Mouse (Mus musculus): ENCODE measurements at regions not wholly inside any gene's neighbourhood (a gene's known extent, or its start where the extent isn't known, plus 50 kb on each side); places are given as distances from the start of the nearest gene placed in this dataset.

GRCm38 (mm10) chr6:117426363-117426762, 258.0 kb downstream of the Cxcl12 start:
- H3K36me3 ChIP-seq (replicated peaks in 1 of 2; ENCODE audit: control insufficient read depth in 1 of 2, insufficient read depth in 1 of 2, low read length in 1 of 2) = no peaks in the 10 kb centered on the region
- DNase-seq (ENCODE audit: extremely low read depth) = no peak
- H3K27ac ChIP-seq (ENCODE audit: insufficient read depth, low read depth) = no peak overlapping the region
- H3K4me1 ChIP-seq (ENCODE audit: control insufficient read depth in 1 of 2, insufficient read depth in 2 of 2) = peaks cover 6 to 13% of the 10 kb centered on the region in 2 experiments
- no peaks in the 10 kb centered on the region for H3K79me2 ChIP-seq (replicated peaks; ENCODE audit: control insufficient read depth, extremely low read depth, insufficient read depth, poor library complexity, severe bottlenecking)
- no peak overlapping the region for H3K9ac ChIP-seq (ENCODE audit: insufficient read depth, low read depth)
- TF ChIP-seq USF2 (conservative IDR thresholded peaks at IDR 0.05; ENCODE audit: low read depth, low read length) (no peak), TBP (conservative IDR thresholded peaks at IDR 0.05; ENCODE audit: low read depth, low read length) (no peak), TCF12 (IDR thresholded peaks at IDR 0.05; ENCODE audit: low read depth, low read length) (no peak), CHD1 (IDR thresholded peaks at IDR 0.05; ENCODE audit: low read depth, low read length) (no peak), ZMIZ1 (IDR thresholded peaks at IDR 0.05; ENCODE audit: low read depth, low read length) (no peak), ZC3H11A (IDR thresholded peaks at IDR 0.05; ENCODE audit: low read depth, low read length) (no peak), MAX (IDR thresholded peaks at IDR 0.05; ENCODE audit: low read length) (no peak), NELFE (IDR thresholded peaks at IDR 0.05; ENCODE audit: low read depth, low read length) (no peak), JUN (IDR thresholded peaks at IDR 0.05; ENCODE audit: insufficient read depth, low read depth, low read length) (no peak), ETS1 (conservative IDR thresholded peaks at IDR 0.05; ENCODE audit: low read depth, low read length) (no peak), POLR2AphosphoS2 (IDR thresholded peaks at IDR 0.05; ENCODE audit: low read depth, low read length) (no peak), CHD2 (IDR thresholded peaks at IDR 0.05; ENCODE audit: low read length) (no peak), BHLHE40 (IDR thresholded peaks at IDR 0.05; ENCODE audit: low read depth, low read length) (no peak), SMC3 (IDR thresholded peaks at IDR 0.05; ENCODE audit: low read depth, low read length) (no peak), MEF2A (IDR thresholded peaks at IDR 0.05; ENCODE audit: borderline replicate concordance, low read depth, low read length) (no peak)
- peaks cover 73% of the 10 kb centered on the region for H3K27me3 ChIP-seq (replicated peaks)
- no peaks in the 10 kb centered on the region for H3K9me3 ChIP-seq (replicated peaks; ENCODE audit: low read length)
- dilution Hi-C loops (cut with MboI; ENCODE audit: extremely low pct_ligation_motif_present, extremely low pct_unique_long_range_greater_than_20kb, low sequenced_read_pairs) = no loop called here
- in situ Hi-C loops (cut with MboI; ENCODE audit: low pct_ligation_motif_present, low pct_unique_long_range_greater_than_20kb, low sequenced_read_pairs) = no loop called here
- no peak overlapping the region for H3K4me3 ChIP-seq (replicated peaks in 1 of 3; ENCODE audit: low read depth in 2 of 3, low read length in 2 of 3, poor library complexity in 1 of 3)
- H3K4me2 ChIP-seq (ENCODE audit: insufficient read depth, low read depth, poor library complexity, severe bottlenecking) = no peak overlapping the region

GRCm38 (mm10) chr6:117427351-117428142, 259.2 kb downstream of the Cxcl12 start:
- DNase-seq (ENCODE audit: extremely low read depth) = no peak
- Histone ChIP-seq H3K9ac (ENCODE audit: insufficient read depth, low read depth) (no peak overlapping the region), H3K4me3 (replicated peaks in 1 of 3; ENCODE audit: low read depth in 2 of 3, low read length in 2 of 3, poor library complexity in 1 of 3) (no peak overlapping the region), H3K9me3 (replicated peaks; ENCODE audit: low read length) (no peaks in the 10 kb centered on the region), H3K27me3 (replicated peaks) (peaks cover 65% of the 10 kb centered on the region), H3K4me2 (ENCODE audit: insufficient read depth, low read depth, poor library complexity, severe bottlenecking) (no peak overlapping the region), H3K4me1 (ENCODE audit: control insufficient read depth in 1 of 2, insufficient read depth in 2 of 2) (peaks cover 11 to 22% of the 10 kb centered on the region in 2 experiments), H3K27ac (ENCODE audit: insufficient read depth, low read depth) (no peak overlapping the region), H3K36me3 (replicated peaks in 1 of 2; ENCODE audit: control insufficient read depth in 1 of 2, insufficient read depth in 1 of 2, low read length in 1 of 2) (no peaks in the 10 kb centered on the region), H3K79me2 (replicated peaks; ENCODE audit: control insufficient read depth, extremely low read depth, insufficient read depth, poor library complexity, severe bottlenecking) (no peaks in the 10 kb centered on the region)
- in situ Hi-C loops (cut with MboI; ENCODE audit: low pct_ligation_motif_present, low pct_unique_long_range_greater_than_20kb, low sequenced_read_pairs) (no loop called here), dilution Hi-C loops (cut with MboI; ENCODE audit: extremely low pct_ligation_motif_present, extremely low pct_unique_long_range_greater_than_20kb, low sequenced_read_pairs) (no loop called here)
- TF ChIP-seq ELF1 (IDR thresholded peaks at IDR 0.05; ENCODE audit: low read depth, low read length) = no peak
- no peak for TF ChIP-seq RCOR1 (conservative IDR thresholded peaks at IDR 0.05; ENCODE audit: low read depth, low read length)
- TF ChIP-seq MAX (IDR thresholded peaks at IDR 0.05; ENCODE audit: low read length) = no peak
- no peak for TF ChIP-seq USF2 (conservative IDR thresholded peaks at IDR 0.05; ENCODE audit: low read depth, low read length)
- no peak for TF ChIP-seq TCF12 (IDR thresholded peaks at IDR 0.05; ENCODE audit: low read depth, low read length)
- no peak for TF ChIP-seq USF1 (IDR thresholded peaks at IDR 0.05; ENCODE audit: low read depth, low read length)
- TF ChIP-seq RAD21 (IDR thresholded peaks at IDR 0.05; ENCODE audit: low read depth, low read length) = no peak
- TF ChIP-seq IRF4 (IDR thresholded peaks at IDR 0.05; ENCODE audit: low read depth, low read length) = no peak
- TF ChIP-seq JUN (IDR thresholded peaks at IDR 0.05; ENCODE audit: insufficient read depth, low read depth, low read length) = no peak
- TF ChIP-seq CHD2 (IDR thresholded peaks at IDR 0.05; ENCODE audit: low read length) = no peak
- TF ChIP-seq MAZ (IDR thresholded peaks at IDR 0.05; ENCODE audit: low read depth, low read length) = no peak
- TF ChIP-seq POLR2A (IDR thresholded peaks at IDR 0.05; ENCODE audit: low read depth, low read length) = no peak
- no peak for TF ChIP-seq ZKSCAN1 (IDR thresholded peaks at IDR 0.05; ENCODE audit: borderline replicate concordance, low read depth, low read length)
- TF ChIP-seq POLR2AphosphoS2 (IDR thresholded peaks at IDR 0.05; ENCODE audit: low read depth, low read length) = no peak
- no peak for TF ChIP-seq KAT2A (IDR thresholded peaks at IDR 0.05; ENCODE audit: insufficient replicate concordance, low read length)
